Mouse (Mus musculus) frontal cortex, postnatal 10 days (tissue): ENCODE measurements at regions not wholly inside any gene's neighbourhood (a gene's known extent, or its start where the extent isn't known, plus 50 kb on each side); places are given as distances from the start of the nearest gene placed in this dataset.
A peak's percentile ranks its signal among the peaks of the same experiment; 100 is the strongest.

Experiments
- DNase-seq, 2 experiments: peaks; one replicate each; pipeline ENCODE4 v3.0.0; 2022; ENCODE audit warnings: low spot score in 2 of 2, mixed read lengths in 1 of 2

- no peak for DNase-seq
Observed at GRCm38 (mm10) chr1:152167716-152168115, 77.8 kb upstream of the 1700025G04Rik start.

GRCm38 (mm10) chr1:152165490-152165905 lies 75.6 kb upstream of the 1700025G04Rik start:
- DNase-seq, result peak; percentile 36 to 48

GRCm38 (mm10) chr1:152164843-152165489 lies 75.0 kb upstream of the 1700025G04Rik start:
- no peak for DNase-seq

GRCm38 (mm10) chr1:152164212-152164611 lies 74.3 kb upstream of the 1700025G04Rik start:
- DNase-seq, result no peak

- no peak for DNase-seq
Observed at GRCm38 (mm10) chr1:152152474-152152873, 62.5 kb upstream of the 1700025G04Rik start.

GRCm38 (mm10) chr1:152148731-152149130 lies 58.8 kb upstream of the 1700025G04Rik start:
- DNase-seq, result no peak

GRCm38 (mm10) chr1:152140175-152140574 lies 50.2 kb upstream of the 1700025G04Rik start:
- no peak for DNase-seq
